ENCODE assay signal across 8 mouse cellular contexts in the genomic region with DNA sequence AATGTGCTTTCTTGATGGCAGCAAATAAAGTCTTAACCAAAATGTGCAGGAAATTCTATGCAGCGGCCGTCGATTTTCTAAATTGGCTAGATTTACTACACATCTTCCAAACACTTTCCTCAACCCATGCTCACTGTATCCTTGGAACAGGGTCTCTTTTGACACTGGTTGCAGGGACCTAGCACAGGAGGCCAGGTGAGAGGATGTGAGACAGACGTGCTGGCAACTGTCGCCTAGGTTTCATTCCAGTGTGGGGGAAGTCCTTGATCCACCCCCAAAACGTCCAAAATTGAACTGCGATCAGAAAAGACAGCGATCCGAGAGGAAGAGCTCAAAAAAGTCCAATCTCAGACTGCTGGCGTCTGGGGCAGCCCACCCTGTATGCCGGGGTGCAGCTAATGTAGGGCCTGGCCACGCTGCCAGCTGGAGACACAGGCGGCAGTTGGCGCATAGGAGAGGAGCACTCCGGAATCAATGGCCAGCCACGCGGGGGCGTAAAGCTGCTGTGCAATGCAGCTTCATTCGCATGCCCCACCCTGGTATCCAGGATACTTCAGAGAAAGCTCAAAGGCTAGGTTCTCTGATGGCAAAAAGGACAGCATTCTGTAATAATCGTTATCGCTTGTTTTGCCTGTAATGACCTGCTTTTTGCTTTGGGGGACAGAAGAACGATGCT. TPM values are rescaled to one million over a fixed set of nuclear protein-coding genes. Genes with fewer than 3 reads are reported as not detected.
DNase-seq lines count a peak whose midpoint lies in the region; ATAC-seq lines count a peak whose summit lies in the region.

No protein-coding gene starts in this region.

- ATAC-seq in common myeloid progenitor, adult 5-6 weeks (replicated peaks; ENCODE audit: low read depth, poor library complexity, severe bottlenecking) = peak; percentile 93
- peak; percentile 94 for ATAC-seq in megakaryocyte progenitor cell, adult 5-6 weeks (replicated peaks; ENCODE audit: poor library complexity)

- DNase-seq in T-cell, adult 2 months (ENCODE audit: low spot score) = peak; percentile 61
- peak; percentile 75 for DNase-seq in gastrocnemius, postnatal 10 days
- DNase-seq in induced T-regulatory cell, adult 2 months (ENCODE audit: low read depth) = peak; percentile 75
- peak; percentile 69 to 88 for DNase-seq in left cerebral cortex, postnatal 10 days (ENCODE audit: extremely low spot score in 1 of 2, low spot score in 2 of 2)
- DNase-seq in right cerebral cortex, postnatal 25 days = peak; percentile 69
- DNase-seq in urinary bladder, postnatal 25 days (ENCODE audit: low spot score) = peak; percentile 63

- intact Hi-C loops in left cerebral cortex, postnatal 10 days (cut with DNase I) = loop anchor here (5.0 kb wide), 1 partner anchor 249 kb away; the partner anchor contains the start of gene Tspyl1

RNA-seq across cellular contexts. Expression of gene Trappc3l, which starts 3.6 kb away (rescaled TPM):
- not detected in 2 replicates for total RNA-seq in common myeloid progenitor, adult 5-6 weeks (2017)
- not detected for total RNA-seq in gastrocnemius, postnatal 10 days (2021)
- total RNA-seq in left cerebral cortex, postnatal 10 days (2021) = 1 to 10 TPM in 1 of 2 experiments, under 1 TPM in 1; 0.28 to 1.1 TPM
- total RNA-seq in megakaryocyte progenitor cell, adult 5-6 weeks (2015) = not detected in 2 replicates
- not detected in 2 replicates for total RNA-seq in megakaryocyte progenitor cell, adult 5-6 weeks (2017)

RNA-seq across cellular contexts. Expression of gene Calhm4, which starts 10.3 kb away (rescaled TPM):
- total RNA-seq in common myeloid progenitor, adult 5-6 weeks (2017) = not detected in 2 replicates
- not detected for total RNA-seq in gastrocnemius, postnatal 10 days (2021)
- total RNA-seq in left cerebral cortex, postnatal 10 days (2021) = not detected
- not detected in 2 replicates for total RNA-seq in megakaryocyte progenitor cell, adult 5-6 weeks (2015)
- not detected in 2 replicates for total RNA-seq in megakaryocyte progenitor cell, adult 5-6 weeks (2017)

RNA-seq across cellular contexts. Expression of gene Rwdd1, which starts 14.3 kb away (rescaled TPM):
- total RNA-seq in common myeloid progenitor, adult 5-6 weeks (2017) = 165 and 212 TPM in 2 replicates
- total RNA-seq in gastrocnemius, postnatal 10 days (2021) = 100 to 1,000 TPM in 1 of 2 experiments, 10 to 100 TPM in 1; 92.7 to 124 TPM
- total RNA-seq in left cerebral cortex, postnatal 10 days (2021) = 100 to 1,000 TPM; 102 to 104 TPM
- 188 and 197 TPM in 2 replicates for total RNA-seq in megakaryocyte progenitor cell, adult 5-6 weeks (2015)
- 166 and 213 TPM in 2 replicates for total RNA-seq in megakaryocyte progenitor cell, adult 5-6 weeks (2017)

Comparison
In these comparisons a context has a peak if more than half of its experiments do, and no peak if none do; other contexts are left out.
1. Peak in every context shown above with its lines: DNase-seq and ATAC-seq.